Mouse (Mus musculus): Measurements from ENCODE around the gene Slc23a2. TPM values are rescaled to one million over a fixed set of nuclear protein-coding genes. Genes with fewer than 3 reads are reported as not detected.

The Slc23a2 gene
- polyA plus RNA-seq, 1 experiment from 2014 or later: 36.8 TPM

DNA sequence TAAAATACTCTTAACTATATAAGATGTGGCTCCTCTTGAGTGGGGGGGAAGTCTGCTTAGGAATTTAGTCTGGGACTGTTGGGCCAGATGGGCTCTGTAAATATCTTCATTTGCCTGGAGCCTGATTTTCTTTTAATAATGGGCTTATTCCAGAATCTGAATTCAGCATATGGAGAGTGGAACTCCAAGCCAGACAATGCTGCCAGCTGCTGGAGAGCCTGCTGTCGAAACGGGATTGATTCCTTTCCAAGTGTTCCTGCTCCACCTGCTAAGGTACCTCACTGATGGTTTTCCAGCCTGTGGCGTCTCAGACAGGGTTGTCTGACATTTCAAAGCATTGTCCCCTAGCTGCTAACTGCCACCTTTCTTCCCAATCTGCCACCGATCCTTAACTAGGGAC lies 12.6 kb upstream of the Slc23a2 start:
- H3K4me3 ChIP-seq (replicated peaks): no peak overlapping the region
- H3K9me3 ChIP-seq (replicated peaks): no peaks in the 10 kb centered on the region
- no peak overlapping the region for H3K27ac ChIP-seq (replicated peaks)
- no peaks in the 10 kb centered on the region for H3K4me1 ChIP-seq
- H3K36me3 ChIP-seq: no peaks in the 10 kb centered on the region
- ATAC-seq (ENCODE audit: low FRiP score): no peak
- H3K27me3 ChIP-seq (replicated peaks): no peaks in the 10 kb centered on the region
- no peak overlapping the region for H3K9ac ChIP-seq (replicated peaks)
- H3K4me2 ChIP-seq: no peak overlapping the region
- 67% methylated on average over 4 of the region's 4 CpGs for WGBS

DNA sequence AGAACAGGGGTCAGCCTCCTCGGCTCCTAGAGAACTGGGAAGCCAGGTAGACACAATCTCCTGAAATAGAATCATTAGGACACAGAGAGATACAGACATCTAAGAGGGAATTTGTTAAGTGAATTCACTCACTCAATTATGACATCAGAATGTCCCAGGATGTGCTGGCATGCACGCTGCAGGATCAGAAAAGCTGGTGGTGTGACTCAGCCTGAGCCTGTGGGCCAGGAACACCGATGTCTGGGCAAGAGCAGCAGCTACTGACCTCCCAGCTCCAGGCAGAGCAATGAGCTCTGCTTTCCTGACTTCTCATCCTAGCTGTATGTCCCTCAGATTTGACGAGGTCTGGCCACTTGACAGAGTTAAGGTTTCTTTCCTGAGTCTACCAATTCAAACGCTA lies 7.8 kb upstream of the Slc23a2 start:
- Histone ChIP-seq H3K4me2 (no peak overlapping the region), H3K36me3 (no peaks in the 10 kb centered on the region)

DNA sequence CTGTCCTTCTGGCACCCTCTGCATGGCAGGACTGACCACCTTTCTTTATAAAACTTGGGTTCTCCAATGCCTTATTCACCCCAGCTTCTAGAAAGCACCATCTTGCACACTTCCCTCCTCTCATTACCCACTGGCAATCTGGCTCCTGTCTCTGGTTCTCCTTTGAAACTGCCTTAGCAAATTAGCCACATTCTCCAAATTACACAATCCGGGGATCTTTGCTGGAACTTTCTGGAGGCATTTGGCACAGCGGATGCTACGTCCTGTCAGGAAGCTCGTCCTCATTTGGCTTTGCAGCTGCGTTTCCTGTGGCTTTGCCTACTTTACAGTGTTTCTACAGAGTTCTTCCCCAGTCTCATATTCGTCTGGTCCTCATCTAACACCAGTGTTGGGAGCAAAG lies 6.7 kb upstream of the Slc23a2 start:
- H3K27me3 ChIP-seq (replicated peaks): no peaks in the 10 kb centered on the region
- no peaks in the 10 kb centered on the region for H3K4me1 ChIP-seq
- no peak overlapping the region for H3K4me3 ChIP-seq (replicated peaks)
- no peaks in the 10 kb centered on the region for H3K36me3 ChIP-seq
- H3K9ac ChIP-seq (replicated peaks): no peak overlapping the region
- no peak for ATAC-seq (ENCODE audit: low FRiP score)
- no peak overlapping the region for H3K4me2 ChIP-seq
- no peak overlapping the region for H3K27ac ChIP-seq (replicated peaks)
- H3K9me3 ChIP-seq (replicated peaks): no peaks in the 10 kb centered on the region
- WGBS: 84% methylated on average over 6 of the region's 6 CpGs

More for the DNA sequence above, 7.8 kb upstream of the Slc23a2 start:
- WGBS: 60% methylated on average over 5 of the region's 5 CpGs
- Histone ChIP-seq H3K9me3 (replicated peaks) (no peaks in the 10 kb centered on the region), H3K4me3 (replicated peaks) (no peak overlapping the region), H3K27me3 (replicated peaks) (no peaks in the 10 kb centered on the region), H3K9ac (replicated peaks) (no peak overlapping the region), H3K4me1 (no peaks in the 10 kb centered on the region), H3K27ac (replicated peaks) (no peak overlapping the region)
- no peak for ATAC-seq (ENCODE audit: low FRiP score)

DNA sequence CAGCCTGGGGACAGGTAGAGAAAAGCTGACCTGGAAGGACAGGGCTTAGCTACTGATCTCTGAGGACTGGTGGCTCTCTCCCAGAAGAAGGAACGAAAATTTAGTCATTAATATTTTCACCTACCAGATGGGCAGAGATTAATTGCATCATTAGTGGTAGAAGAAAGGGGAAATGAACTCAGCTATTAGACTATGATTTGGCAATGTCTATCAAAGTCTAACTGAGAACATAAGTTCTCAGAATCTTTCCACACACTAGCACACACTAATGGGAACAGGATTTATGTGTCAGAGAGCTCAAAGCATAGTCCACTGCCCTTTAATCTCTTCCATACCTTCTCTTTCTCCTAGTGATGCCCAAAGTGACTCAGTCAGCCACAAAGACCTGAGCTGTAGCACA lies 6.0 kb upstream of the Slc23a2 start:
- no peaks in the 10 kb centered on the region for H3K9me3 ChIP-seq (replicated peaks)
- 63% methylated on average over 1 of the region's 1 CpGs for WGBS
- H3K4me1 ChIP-seq: peaks cover 4% of the 10 kb centered on the region
- H3K36me3 ChIP-seq: no peaks in the 10 kb centered on the region
- H3K27ac ChIP-seq (replicated peaks): no peak overlapping the region
- H3K27me3 ChIP-seq (replicated peaks): no peaks in the 10 kb centered on the region
- no peak overlapping the region for H3K9ac ChIP-seq (replicated peaks)
- no peak overlapping the region for H3K4me2 ChIP-seq
- ATAC-seq (ENCODE audit: low FRiP score): no peak
- H3K4me3 ChIP-seq (replicated peaks): no peak overlapping the region

DNA sequence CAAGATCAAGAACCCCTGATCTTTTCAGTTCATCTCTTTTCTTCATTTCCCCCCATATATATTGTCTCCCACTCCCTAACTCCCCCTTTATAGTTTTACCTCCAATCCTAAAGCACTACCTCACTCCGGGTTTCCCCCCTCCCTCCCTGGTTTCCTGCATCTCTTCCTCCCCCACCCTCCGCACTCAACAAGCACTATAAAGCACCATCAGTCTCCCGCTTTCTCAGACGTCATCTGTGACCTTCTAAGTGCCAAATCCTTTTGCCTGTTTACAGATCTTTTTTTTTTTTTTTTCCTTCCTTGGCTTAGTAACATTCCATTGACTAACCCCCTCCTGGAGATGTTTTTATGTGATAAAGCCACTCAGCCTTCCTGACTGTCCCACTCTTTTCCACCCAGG lies 1.6 kb upstream of the Slc23a2 start:
- Histone ChIP-seq H3K36me3 (0 out of 2 replicates have a peak, but pooled peaks cover 4% of the 10 kb centered on the region), H3K4me3 (replicated peaks) (no peak overlapping the region), H3K27ac (replicated peaks) (no peak overlapping the region), H3K4me1 (peaks cover 30% of the 10 kb centered on the region), H3K9ac (replicated peaks) (no peak overlapping the region), H3K27me3 (replicated peaks) (no peaks in the 10 kb centered on the region), H3K4me2 (no peak overlapping the region), H3K9me3 (replicated peaks) (no peaks in the 10 kb centered on the region)
- 45% methylated on average over 4 of the region's 4 CpGs for WGBS
- ATAC-seq (ENCODE audit: low FRiP score): no peak

DNA sequence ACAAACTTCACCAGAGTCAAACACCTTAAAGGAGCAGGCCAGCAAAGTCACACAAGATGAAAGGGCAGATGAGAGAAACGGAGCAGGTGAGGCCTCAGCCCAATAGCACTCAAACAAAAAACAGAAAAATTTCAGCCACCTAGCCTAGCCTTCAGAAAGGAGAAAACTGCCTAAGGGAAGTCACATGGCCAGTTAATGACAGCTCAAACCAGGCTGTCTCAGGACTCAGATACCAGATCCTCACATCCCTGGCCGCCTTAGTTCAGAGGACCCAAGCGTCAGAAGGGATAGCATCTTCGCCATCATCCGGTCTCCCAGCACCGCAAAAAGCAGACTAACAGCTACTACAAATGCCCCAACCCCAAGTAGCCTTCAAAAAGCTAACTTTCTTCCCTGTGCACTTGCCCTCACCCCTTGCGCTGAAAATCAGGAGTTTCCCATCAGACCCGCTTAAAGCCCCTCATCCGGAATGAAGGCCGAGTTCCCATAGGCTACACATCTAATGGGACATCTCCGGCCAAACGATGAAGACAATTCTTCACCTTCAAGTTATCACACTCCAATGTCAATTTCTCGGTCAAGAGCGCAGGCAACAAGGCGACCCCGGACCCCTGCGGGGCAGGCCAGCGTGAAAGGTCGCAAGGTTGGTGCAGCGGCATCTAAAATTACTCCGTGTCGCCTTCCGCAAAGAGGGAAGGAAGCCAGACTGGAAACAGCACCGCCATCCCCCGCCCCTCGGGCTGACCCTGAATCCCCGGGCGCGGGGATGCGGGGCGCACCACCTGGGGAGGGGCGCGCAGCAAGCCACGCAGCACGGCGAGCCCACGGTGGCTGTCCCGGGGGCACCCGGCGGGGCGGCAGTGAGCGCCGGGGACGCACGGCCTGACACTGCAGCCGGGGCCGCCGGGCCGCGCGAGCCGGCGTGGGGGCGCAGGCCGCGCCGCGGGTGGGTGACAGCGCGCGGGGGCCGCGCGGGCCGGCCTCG lies 673 bp downstream of the Slc23a2 start:
- WGBS: 1% methylated on average over 62 of the region's 66 CpGs

DNA sequence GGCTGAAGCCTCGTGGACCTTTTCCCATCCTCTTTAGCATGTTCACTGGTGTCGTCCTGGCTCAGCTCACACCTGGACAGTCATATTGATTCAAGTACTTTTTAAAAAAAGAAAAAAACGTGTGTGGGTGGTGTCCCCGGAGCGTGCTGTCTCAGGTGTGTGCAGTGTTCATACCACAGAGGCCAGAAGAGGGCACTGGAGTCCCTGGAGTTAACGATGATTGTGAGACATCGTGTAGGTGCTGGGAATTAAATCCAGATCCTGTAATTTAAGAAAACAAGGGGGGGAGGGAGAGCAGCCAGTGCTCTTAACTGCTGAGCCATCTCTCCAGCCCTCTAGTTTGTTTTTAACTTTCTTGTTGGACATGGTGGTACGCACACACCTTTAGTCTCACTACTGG lies 2.3 kb downstream of the Slc23a2 start:
- no peak for ATAC-seq (ENCODE audit: low FRiP score)
- Histone ChIP-seq H3K4me3 (replicated peaks) (no peak overlapping the region), H3K4me1 (peaks cover 35% of the 10 kb centered on the region), H3K4me2 (0 out of 2 replicates have a peak overlapping the region, but pooled peaks have one; percentile 5), H3K36me3 (0 out of 2 replicates have a peak, but pooled peaks cover 4% of the 10 kb centered on the region), H3K27me3 (replicated peaks) (no peaks in the 10 kb centered on the region), H3K9me3 (replicated peaks) (no peaks in the 10 kb centered on the region), H3K27ac (replicated peaks) (no peak overlapping the region), H3K9ac (replicated peaks) (no peak overlapping the region)
- 90% methylated on average over 8 of the region's 8 CpGs for WGBS

More for the DNA sequence above, 673 bp downstream of the Slc23a2 start:
- Histone ChIP-seq H3K9ac (replicated peaks) (peak overlapping the region; percentile 87), H3K4me2 (peak overlapping the region; percentile 85), H3K9me3 (replicated peaks) (no peaks in the 10 kb centered on the region), H3K27me3 (replicated peaks) (no peaks in the 10 kb centered on the region), H3K36me3 (0 out of 2 replicates have a peak, but pooled peaks cover 4% of the 10 kb centered on the region), H3K4me3 (replicated peaks) (peak overlapping the region; percentile 95), H3K4me1 (peaks cover 35% of the 10 kb centered on the region), H3K27ac (replicated peaks) (peak overlapping the region; percentile 88)
- peak; percentile 46 for ATAC-seq (ENCODE audit: low FRiP score)

DNA sequence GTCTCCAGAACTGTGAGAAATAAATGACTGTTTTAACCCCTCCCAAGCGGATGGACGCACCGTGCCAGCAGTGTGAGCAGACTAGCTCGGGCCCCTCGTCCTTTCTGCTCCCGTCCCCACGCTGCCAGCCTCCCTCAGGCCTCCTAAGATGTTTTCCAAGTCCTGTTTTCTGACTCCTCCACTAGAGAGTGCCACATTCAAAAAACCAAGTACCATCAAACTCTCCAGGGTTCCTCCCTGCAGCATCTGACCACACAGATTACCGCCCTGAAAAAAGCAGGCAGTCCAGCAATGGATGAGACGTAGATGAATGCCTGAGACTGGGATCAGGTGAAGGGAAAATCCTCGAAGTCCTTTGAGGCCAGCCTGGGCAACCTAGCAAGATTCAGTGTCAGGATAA lies 4.4 kb downstream of the Slc23a2 start:
- H3K27me3 ChIP-seq (replicated peaks): no peaks in the 10 kb centered on the region
- peaks cover 27% of the 10 kb centered on the region for H3K4me1 ChIP-seq
- H3K9ac ChIP-seq (replicated peaks): no peak overlapping the region
- ATAC-seq (ENCODE audit: low FRiP score): no peak
- 0 out of 2 replicates have a peak, but pooled peaks cover 4% of the 10 kb centered on the region for H3K36me3 ChIP-seq
- H3K9me3 ChIP-seq (replicated peaks): no peaks in the 10 kb centered on the region
- no peak overlapping the region for H3K4me2 ChIP-seq
- no peak overlapping the region for H3K27ac ChIP-seq (replicated peaks)
- no peak overlapping the region for H3K4me3 ChIP-seq (replicated peaks)
- WGBS: 80% methylated on average over 10 of the region's 10 CpGs

DNA sequence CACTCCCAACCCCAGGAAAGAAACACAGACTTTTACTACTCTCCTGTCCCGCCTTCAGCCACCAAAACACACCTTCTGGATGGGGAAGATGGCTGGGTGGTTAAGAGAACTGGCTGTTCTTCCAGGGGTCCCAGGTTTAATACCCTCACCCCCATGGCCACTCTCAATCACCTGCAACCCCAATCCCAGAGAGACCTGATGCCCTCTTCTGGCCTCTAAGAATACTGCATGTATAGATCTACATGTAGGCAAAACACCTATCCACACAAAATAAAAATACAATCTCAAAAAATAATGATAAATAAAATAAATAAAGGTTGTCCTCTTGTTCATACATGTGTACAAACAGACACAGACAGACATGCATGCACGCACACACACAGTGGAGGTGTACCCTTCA lies 5.8 kb downstream of the Slc23a2 start:
- no peak overlapping the region for H3K4me2 ChIP-seq
- no peaks in the 10 kb centered on the region for H3K27me3 ChIP-seq (replicated peaks)
- no peak overlapping the region for H3K9ac ChIP-seq (replicated peaks)
- 94% methylated on average over 2 of the region's 2 CpGs for WGBS
- H3K9me3 ChIP-seq (replicated peaks): no peaks in the 10 kb centered on the region
- no peak for ATAC-seq (ENCODE audit: low FRiP score)
- H3K4me1 ChIP-seq: peaks cover 34% of the 10 kb centered on the region
- no peak overlapping the region for H3K27ac ChIP-seq (replicated peaks)
- 0 out of 2 replicates have a peak, but pooled peaks cover 4% of the 10 kb centered on the region for H3K36me3 ChIP-seq
- no peak overlapping the region for H3K4me3 ChIP-seq (replicated peaks)

DNA sequence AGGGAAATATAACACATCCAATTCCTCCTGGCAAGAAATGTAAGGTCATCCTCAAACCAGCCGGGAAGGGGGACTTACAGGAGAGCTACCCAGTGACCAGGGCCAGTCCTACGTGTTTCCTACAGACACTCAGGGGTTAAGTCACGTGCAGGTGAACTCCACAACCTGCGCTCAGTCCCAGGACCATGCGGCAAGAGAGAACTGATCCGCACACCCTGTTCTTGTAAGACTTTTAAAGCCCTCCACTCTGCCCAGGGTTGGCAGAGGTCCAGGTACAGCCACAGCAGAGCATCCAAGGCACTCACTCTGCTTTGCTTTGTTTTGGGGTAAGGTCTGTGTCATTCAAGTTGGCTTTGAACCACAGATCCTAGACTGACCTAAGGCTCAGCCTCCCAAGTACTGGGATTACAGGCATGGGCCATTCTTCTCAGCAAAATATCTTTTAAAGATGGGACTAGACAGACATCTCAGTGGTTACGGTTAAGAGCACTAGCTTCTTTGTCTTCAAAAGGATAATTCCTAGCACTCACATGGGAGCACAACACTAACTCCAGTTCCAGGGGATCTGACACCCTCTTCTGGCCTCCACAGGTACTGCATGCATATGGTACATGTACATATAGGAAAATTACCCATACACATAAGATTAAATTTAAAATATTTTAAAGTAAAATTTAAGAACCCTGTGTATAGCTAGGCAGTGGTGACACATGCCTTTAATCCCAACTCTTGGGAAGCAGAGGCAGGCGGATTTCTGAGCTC lies 8.9 kb downstream of the Slc23a2 start:
- 87% methylated on average over 8 of the region's 8 CpGs for WGBS
- Histone ChIP-seq H3K27me3 (replicated peaks) (no peaks in the 10 kb centered on the region), H3K4me2 (no peak overlapping the region), H3K9ac (replicated peaks) (no peak overlapping the region), H3K27ac (replicated peaks) (no peak overlapping the region), H3K4me1 (peaks cover 35% of the 10 kb centered on the region), H3K4me3 (replicated peaks) (no peak overlapping the region), H3K36me3 (no peaks in the 10 kb centered on the region), H3K9me3 (replicated peaks) (no peaks in the 10 kb centered on the region)
- ATAC-seq (ENCODE audit: low FRiP score): no peak

DNA sequence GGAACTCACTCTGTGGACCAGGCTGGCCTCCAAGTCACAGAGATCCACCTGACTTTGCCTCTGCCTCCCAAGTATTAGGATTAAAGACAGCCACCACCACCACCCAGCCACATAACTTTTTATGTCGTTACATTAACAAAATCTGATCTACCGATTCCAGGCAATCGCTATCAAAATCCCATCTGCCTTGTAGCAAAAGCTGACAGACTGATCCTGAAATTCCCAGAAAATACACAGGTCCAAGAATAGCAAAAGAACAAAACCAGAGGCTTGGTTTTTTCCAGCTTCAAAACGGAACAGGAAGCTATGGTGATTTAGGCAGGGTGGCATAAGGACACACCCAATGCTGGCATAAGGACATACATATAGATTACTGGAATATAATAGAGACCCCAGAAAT lies 10.2 kb downstream of the Slc23a2 start:
- Histone ChIP-seq H3K27ac (replicated peaks) (no peak overlapping the region), H3K9ac (replicated peaks) (no peak overlapping the region), H3K36me3 (no peaks in the 10 kb centered on the region), H3K9me3 (replicated peaks) (no peaks in the 10 kb centered on the region), H3K27me3 (replicated peaks) (no peaks in the 10 kb centered on the region), H3K4me3 (replicated peaks) (no peak overlapping the region), H3K4me2 (no peak overlapping the region), H3K4me1 (peaks cover 30% of the 10 kb centered on the region)
- WGBS: 66% methylated on average over 4 of the region's 4 CpGs
- ATAC-seq (ENCODE audit: low FRiP score): no peak
